Mouse (Mus musculus): ENCODE data around the gene Fgfr2.
A peak's percentile ranks its signal among the peaks of the same experiment; 100 is the strongest.
"Not testable (repeated sequence)": the region's sequence is repeated elsewhere in the genome, so short reads cannot be mapped to it uniquely, and the experiment has no call there.

The Fgfr2 gene

DNA sequence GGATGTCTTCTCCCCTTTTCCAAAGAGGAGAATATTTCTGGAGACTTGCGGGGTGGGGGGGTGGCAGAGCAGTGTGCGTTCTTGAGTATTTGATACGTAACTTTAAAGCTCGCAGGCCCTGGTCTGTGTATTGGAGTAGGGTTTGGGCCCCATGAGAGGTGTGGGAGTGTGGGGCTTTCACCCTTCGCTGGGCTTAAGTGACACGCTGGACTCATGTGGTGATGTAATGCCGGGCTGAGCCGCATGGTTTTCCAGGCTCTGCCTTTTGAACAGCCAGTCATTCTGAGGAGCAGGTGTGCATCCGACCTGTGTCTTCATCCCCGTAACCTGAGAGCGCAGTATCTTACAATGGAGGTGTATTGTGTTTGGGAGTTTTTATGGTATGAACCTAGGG lies 2429.4 kb downstream of the Fgfr2 start:
- DNase-seq: no peak

DNA sequence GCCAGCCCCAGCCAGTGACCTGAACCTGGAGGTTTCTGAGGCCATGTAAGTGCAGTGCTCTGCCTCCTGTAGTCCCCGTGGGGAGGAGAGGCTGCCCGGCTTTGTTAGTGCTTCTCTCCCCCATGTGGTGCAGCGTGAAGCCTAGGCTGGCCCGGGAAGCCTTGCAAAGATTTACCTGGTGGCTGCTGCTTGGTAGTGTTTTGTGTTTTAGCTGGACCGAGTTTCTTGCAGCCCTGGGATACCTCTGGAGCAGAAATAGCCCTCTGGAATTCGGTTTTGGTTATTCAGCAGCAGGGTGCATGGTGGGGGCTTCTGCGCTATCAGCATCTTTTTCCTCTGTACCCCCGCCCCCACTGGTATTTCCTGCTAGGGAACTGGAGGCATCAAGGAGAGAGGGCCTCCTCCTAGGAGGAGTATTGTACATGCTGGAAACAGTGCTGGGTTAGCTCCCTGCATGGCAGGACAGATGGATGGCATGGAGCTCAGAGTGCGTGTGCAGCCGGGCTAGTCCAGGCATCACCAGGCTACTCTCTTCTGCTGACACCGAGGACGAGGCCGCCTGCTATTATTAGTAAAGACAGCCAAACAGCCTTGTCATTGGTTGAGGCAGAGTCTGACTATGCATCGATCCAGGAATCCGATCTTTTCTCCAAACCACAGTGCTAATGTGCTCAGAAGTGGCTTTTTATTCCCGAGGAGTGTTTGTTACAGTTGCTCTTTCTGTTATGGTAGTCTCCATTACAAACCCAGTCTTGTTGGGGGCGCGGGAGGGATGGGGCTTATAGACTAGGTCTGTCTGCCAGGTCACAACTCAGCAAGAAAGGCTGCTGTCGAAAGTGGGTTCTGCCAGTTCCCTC lies 2430.0 kb downstream of the Fgfr2 start:
- peak; percentile 26 for DNase-seq

DNA sequence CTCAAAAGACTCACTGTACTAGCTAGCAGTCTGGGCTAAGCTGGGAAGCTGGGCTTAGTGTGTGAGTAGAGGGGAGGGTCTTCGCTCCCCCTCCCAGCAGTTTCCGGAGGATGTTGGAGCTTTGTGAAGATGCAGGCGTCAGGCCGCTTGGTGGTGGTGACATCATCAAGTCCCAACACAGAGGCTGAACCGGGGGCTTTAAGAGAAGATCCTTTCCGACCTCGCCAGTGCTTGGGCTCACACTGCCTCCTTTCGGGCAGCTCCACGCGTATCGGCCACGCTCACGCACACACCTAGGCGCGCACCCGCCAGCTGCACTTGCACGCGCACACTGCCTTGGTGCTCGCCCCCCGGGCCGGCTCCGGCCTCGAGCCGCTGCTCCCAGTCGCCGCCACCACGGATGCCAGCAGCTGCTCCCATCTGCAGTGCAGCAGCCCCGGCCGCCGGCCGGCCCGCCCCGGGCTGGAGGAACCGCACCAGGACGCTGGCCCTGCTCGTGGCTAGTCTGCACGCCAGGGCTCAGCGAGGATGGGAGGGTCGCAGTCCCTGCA lies 2430.7 kb downstream of the Fgfr2 start:
- peak; percentile 47 for DNase-seq

DNA sequence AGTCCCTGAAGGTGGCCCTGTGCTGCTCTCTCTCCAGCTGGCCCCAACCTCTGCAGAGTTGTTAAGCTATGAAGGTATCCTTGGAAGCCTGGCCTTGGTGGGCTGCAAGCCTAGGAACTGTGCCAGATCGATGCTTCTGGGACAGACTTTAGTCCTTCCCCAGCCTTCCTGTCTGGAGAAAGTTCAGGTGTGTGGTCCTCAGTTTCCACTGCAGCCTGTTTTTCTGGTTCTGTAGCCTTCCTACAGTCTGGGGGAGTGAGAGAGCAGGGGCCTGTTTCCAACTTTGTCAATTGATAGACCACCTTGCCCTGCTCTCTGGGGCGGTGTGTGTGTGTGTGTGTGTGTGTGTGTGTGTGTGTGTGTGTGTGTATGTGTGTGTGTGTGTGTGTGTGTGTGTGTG lies 2431.2 kb downstream of the Fgfr2 start:
- no peak for DNase-seq

DNA sequence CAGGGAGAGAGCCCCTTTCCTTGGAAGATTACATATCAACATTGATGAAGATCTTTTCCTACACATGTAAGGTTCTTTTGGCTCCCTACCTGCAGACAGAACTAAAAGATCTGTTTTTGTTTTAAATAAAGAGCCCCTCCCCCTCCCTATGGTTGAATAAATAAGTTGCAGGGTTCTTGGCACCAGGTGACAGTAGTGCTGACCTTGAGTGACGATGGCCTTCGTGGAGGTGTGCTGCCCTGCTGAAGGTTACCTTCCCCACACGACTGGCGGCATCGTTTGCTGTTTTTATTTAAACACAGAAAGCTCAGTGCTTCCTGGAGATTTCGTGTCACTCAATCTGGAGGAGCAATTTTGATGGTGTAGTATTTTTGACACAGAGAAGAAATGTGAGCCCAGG lies 2432.3 kb downstream of the Fgfr2 start:
- no peak for DNase-seq

DNA sequence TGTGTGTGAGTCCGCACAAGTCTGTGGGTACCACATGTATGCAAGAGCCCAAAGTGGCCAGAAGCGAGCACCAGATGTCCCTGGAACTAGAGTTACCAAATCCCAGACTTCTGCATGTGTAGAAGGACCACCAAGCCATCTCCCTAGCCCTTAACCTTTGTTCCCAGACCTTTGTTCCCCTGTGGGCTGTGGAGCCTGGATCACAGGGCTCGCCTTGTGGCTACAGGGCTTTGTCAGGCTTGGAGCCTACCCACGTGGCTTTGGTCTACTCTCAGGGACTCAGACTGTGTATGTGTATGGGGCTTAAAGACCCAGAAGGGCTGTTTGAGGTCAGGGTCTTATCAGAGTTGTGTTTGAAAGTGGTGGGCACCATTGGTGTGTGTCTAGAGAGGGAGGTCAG lies 2434.5 kb downstream of the Fgfr2 start:
- no peak for DNase-seq

DNA sequence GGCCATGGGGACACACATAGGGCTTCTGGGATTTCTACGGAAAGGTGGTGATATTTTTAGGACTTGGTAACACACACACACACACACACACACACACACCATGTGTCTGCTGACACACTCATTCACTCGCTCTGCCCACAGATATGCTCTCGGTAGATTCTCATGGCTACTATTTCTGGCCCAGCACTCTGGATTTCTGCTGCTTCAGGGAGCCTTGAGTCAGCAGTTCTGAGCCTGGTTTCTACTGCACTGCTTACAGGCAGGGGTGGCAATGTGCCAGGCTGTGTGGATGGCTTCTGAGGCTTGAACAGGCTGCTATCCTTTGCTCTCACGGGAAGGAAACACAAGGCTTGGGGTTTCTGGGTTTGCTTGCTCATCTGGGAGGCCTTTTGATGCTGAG lies 2441.4 kb downstream of the Fgfr2 start:
- no peak for DNase-seq

DNA sequence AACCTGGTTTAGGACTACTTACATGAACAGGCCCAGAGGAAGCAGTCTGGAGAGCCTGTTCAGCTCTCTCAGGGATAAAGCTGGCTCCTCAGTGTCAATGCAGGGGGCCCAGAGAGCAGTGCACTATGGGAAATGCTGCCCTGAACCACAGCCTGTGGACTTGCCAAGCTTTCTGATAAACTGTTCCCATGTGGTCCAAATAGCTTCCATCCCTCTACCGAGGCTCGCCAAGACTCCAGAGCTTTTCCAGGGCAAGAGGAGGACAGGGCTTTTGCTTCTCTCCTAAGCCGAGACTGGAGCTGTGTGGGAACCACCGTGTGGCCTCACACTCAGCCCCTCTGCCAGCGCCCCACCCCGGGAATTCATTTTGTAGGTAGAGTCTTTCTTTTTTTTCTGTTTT lies 2444.7 kb downstream of the Fgfr2 start:
- no peak for DNase-seq

DNA sequence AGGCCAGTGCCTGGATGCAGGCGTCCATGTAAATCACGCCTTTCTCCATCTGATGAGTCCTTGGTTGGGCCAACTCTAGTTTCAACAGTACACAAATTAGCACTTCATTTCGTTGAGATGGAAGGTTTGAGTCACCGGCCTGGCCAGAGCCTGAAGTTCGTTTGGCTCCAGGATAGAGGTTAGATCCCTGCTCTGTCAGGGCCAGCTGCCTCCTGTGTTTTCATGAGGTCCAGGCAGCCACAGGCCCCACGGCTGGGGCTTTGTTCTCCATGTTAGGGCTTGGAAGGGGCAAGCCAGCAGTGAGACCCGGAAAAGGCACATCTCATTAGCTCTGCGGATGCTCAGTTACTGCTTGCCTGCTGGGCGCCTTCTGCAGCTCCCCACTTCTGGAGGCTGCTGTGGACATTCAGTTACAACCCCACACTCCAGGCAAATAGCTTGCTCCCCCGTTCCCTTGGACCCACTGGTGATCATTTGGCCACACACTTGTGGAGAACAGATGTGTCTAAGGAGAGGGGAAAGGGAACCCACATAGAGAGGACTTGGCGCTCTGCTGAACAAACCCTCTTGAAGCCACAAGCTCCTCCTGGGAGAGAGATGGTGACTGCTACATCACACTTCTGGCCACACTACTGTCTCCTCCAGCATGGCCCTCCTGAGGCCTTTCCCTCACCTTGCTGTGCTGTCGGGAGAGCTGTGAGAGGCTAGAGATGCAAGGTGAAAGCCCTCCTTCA lies 2445.4 kb downstream of the Fgfr2 start:
- no peak for DNase-seq

DNA sequence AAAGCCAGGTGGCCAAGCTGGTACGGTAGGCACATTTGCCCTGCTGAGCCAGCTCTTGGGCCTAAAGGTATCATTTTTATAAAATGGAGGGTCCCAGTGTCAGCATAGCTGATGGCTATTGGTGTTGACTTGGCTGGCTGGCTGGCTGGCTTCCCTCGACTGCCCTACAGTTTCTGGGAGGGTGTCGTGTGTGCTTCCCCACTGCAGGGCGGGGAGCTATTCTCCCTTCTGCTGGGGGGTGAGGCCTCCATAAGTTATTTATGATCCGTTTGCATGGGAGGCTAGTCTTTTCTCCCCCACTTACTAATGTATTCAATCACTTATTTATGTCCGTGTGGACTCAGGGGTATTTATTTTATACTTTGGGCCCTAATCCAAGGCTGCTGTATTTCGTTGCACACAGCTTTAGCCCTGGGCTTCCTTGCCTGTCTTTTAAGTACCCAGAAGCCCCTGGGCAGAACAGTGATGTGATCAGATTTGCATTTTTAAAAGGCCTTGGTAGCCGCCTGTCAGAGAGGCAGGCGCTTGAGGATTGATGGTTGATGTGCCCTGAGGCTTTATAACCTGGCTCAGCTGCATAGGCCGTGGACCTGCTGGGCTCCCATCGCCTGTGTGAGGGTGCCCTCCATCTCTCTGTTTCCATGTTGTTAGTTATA lies 2446.1 kb downstream of the Fgfr2 start:
- DNase-seq: no peak

DNA sequence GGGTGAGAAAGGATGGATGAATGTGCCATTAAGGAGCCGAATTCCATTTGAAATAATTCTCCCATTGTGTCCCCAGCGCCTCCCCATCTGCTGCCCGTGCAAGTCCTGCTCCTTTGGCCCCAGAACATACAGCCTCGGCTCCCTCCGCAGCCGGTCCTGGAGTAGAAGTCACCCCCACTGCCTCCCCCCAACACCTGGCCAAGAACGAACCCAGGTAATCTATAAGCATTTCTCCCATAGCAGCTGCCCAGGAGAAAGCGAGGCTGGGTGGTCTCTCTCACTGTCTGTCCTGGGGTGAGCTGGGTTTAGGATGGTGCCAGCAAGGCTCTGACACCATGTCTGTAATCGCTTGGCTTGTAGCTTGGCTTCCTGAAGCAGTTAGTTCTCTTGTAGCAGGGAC lies 2448.6 kb downstream of the Fgfr2 start:
- no peak for DNase-seq

DNA sequence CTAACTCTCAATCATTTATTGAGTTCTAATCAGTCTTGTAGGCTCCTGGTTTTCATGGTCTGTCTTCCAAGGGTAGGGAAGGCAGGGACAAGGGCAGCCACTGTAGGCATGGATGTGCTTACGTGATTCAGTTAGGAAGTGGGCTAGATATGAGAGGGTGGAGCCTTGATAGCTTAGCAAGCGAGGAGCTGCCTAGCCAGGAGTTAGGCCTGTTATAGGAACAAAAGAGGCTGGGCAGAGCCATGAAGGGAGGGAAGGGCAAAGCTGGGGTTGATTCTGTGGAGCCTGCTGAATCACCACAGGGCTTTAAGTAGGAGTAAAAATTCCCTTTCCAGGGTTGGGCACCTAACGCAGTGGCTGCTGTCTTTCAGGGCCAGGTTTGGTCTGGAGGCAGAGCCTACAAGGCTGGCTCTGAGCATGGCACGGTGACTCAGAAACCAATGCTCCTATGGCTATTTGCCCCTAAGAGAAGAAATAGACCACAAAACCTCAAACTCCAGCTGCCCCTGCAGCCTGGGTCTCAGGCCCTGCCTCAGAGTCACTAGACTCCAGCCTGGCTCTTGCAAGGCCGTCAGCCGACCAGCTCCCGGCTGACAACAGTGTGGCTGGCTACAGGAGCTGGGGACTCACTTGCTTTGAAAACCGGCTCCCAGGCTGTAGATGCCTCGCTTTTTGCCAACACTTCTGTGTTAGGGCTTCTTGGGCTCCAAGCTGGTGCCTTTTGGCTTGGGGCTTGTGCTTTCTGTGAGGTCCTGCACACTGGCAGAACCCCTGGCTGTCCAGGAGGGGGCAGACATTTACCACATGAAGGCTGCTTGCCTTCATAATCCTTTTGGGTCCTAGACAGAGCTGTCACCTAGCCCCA lies 2449.7 kb downstream of the Fgfr2 start:
- DNase-seq: peak; percentile 39

DNA sequence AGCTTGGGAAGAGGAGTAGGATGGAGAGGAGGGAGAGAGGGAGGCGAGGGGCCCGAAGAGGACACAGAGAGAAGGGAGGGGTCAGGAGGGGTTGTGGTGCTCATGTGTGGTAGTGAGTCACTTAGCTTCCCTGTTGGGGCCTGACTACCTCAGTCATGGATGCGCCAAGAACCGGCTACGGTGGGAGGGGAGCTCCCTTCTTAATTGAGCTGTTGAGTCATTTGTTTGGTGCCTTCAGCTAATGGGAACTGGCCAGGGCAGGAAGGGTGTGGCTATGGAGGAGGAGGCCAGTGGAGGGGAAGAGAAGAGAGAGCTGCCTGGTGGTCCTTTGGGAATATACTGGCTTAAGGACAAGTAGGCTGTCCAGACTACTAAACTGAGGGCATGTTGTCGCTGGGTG lies 2451.8 kb downstream of the Fgfr2 start:
- DNase-seq: no peak

DNA sequence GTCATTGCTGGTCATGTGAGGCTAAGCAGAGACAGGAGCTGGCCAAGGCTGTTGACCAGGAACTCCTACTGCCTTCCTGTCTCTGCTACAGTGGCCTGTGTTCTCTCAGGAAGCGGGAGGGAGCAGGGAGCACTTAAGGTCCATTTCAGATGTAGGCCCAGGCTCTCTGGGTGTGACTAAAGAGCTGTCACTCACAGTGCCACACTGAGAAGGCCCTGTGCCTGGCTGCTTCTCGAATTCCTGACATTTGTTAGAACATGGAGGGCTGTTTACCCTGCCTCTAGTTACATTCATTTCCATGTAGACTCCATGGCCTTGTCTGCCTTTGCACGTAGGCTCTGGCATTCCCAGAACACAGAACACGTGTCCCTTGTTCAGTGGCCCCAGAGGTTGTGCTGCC lies 2452.8 kb downstream of the Fgfr2 start:
- no peak for DNase-seq

DNA sequence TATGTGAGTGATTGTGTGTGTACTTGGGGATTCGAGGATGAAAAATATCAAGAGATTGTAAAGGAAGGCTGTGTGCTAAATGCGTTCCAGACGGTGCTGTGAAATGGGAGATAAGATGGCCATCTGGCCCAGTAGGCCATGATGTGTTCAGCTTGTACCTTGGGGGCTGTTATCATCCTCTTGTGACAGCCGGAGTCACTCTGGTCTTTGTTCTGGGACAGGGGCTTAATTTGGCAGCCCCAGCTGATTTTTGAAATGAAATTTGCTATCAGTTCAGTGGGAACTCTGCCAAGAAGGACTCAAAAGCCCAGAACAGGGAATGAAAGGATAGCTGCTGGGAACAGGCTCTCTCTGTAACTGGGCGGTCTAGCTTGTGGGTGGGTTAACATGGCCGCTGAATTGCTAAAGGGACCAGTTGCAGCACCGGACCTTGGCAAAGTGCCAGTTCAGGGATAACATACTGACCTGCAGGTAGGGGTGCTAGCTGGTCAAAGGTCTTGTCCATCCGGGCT lies 2453.7 kb downstream of the Fgfr2 start:
- peak; percentile 53 for DNase-seq

DNA sequence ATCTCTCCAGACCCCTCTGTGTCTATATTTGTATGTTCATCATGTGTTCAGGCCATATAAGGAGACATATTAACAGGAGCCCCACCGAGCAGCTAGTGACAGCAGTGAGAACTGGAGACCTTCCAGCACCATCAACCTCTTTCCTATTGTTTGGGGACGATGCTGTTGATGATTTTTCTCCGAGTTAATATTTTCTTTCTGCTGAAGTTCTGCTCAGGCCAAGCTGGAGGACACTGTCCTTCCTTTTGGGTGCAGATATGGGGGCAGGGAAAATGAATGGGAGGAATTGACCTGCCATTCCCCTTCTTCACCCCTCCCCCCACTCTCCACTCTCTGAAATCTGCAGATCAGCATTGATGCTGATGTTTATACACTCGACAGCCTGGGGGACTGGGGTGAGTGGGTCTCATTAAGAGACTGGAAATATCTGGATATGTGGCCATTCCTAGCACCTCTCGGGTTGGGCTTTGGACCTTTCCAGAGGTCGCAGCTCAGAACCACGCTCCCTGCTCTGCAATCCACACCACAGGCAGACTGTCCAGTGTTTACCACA lies 2454.3 kb downstream of the Fgfr2 start:
- DNase-seq: no peak

DNA sequence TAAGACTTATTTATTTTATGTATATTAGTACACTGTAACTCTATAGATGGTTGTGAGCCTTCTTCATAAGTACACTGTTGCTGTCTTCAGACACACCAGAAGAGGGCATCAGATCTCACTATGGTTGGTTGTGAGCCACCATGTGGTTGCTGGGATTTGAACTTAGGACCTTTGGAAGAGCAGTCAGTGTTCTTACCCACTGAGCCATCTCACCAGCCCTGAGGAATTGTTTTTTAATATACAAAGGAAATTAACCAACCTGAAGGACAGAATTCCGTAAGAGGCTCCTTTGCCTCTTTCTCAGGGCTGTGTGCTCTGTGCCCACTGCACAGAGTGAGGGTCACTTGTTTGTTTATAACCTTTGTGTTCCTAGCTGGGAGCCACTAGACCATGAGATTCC lies 2455.1 kb downstream of the Fgfr2 start:
- DNase-seq: not testable (repeated sequence)

DNA sequence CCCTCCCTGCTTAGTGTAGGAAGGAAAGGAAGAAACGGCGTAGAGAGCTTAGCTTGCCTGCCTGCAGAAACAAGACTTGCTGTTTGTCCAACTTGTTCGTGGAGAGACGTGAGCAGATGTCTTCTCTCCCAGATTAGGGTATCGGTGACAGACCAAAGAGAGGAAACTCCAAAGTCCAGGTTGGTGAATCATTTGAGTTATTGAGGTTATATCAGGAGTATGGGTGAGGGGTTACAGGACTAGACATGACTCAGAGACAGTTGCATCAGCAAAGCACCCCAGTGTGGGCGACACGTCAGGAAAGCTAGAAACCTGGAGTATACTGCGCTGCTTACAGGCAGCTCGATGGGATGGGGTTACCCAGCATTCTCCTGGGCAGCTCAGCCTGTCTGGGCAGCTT lies 2457.8 kb downstream of the Fgfr2 start:
- DNase-seq: no peak

DNA sequence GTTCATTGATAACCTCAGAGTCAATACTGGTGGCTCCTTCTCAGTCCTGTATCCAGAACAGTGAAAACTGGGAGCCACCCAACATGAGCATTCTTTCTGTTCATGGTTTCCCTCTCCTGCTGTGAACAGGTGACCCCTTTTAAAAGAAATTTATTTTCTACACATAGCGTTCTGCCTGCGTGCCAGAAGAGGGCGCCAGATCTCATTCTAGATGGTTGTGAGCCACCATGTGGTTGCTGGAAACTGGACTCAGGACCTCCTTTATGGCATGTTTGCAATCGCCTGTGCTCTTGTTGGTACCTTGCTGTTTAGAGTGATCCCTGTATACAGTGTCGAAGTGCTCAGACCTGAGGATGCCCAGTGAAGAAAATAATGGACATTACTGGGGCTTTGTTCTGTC lies 2458.5 kb downstream of the Fgfr2 start:
- no peak for DNase-seq

DNA sequence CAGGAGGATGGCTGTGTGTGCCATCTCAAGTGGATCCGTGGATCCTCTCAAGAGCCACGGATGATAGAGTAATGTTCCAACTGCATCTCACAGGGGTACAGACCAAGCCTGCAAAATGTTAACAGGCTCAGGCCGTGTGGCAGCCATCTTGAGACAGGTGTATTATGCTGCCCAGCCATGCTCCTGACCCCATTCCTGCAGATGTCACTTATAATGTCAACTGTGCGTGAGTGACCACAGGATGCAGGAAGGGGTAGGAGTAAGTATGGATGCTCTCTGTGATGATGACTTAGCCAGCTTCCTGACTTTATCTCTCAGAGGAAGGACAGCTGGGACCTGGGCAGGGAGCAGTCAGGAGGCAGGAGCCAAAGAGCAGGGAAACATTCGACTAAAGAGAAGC lies 2459.1 kb downstream of the Fgfr2 start:
- no peak for DNase-seq

DNA sequence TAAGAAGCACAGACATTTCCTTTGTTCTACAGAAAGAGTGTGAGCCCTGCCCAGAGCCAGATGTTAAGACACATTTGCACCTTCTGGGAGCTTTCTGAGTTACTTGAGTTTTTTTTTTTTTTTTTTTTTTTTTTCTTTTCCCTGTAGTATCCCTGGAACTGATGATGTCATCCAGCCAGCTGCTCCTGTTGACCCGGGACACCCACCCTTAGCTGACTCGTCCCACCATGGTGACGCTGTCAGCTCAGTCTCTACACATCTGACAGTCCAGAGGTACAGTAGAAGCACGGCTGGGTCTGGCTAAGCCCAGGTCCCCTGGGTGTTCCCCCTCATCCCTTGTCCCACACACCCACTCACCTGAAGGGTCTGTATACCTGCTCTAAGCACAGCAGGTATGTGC lies 2460.3 kb downstream of the Fgfr2 start:
- DNase-seq: no peak

DNA sequence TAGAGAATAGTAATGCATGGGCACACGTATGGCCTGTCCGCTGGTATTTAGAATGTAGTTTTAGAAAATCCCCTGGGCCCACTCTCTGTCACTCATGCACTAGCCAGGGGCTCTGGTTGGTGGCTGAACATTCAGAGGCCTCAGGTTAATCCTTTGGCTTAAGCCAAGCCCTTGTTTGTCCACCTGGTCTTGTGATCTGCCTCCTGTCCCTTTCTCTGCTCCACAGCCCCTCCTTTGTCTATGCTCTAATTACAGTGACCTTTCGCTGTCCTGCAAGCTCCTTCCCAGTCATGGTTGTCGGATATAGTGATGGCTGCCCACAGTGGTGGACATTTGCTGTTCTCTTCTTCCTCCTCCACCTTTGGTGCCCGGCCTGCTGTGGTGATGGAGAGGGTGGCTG lies 2460.9 kb downstream of the Fgfr2 start:
- no peak for DNase-seq
